Comparison of ENCODE assay signal across 16 mouse cellular contexts in the genomic region with DNA sequence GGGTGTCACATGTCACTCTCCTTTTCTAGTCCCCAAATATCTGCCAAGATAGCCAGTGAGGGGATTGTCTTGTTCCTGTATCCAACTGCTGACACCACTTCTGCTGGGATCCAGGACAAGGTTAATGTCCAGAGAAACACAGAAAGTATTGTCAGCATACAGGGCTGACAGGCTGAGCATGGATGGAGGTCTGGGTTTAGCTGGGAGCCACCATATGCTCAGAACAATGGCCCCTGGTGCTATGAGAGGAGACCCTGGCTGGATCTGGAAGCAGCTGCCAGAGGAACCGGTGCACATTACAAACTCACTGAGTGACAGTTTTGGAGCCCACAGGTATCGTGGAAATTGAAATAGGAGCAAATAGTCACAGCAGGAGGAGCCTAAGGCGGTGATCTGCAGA. TPM values are rescaled to one million over a fixed set of nuclear protein-coding genes. Genes with fewer than 3 reads are reported as not detected.
A peak's percentile ranks its signal among the peaks of the same experiment; 100 is the strongest.
DNase-seq lines count a peak whose midpoint lies in the region; ATAC-seq and TF ChIP-seq lines count a peak whose summit lies in the region.
"Had no signal": no experiment of that assay in that cellular context is flagged by ENCODE, and none has a peak within 500 bp of the region (broad histone marks: within the 10 kb centered on the region; RNA-seq: fewer than 3 reads in every experiment).

No protein-coding gene starts in this region.

- 18% methylated on average over 3 of the region's 3 CpGs for WGBS in heart, embryonic 15.5 days
- 52% methylated on average over 3 of the region's 3 CpGs for WGBS in forebrain, embryonic 15.5 days
- WGBS in hindbrain, embryonic 13.5 days: 31% methylated on average over 3 of the region's 3 CpGs
- WGBS in midbrain, postnatal 0 days: 27% methylated on average over 3 of the region's 3 CpGs
- WGBS in intestine, postnatal 0 days: 65% methylated on average over 3 of the region's 3 CpGs

- no peaks in the 10 kb centered on the region for H3K36me3 ChIP-seq in heart, embryonic 15.5 days
- 0 out of 2 replicates have a peak, but pooled peaks cover 6% of the 10 kb centered on the region for H3K36me3 ChIP-seq in forebrain, embryonic 15.5 days
- H3K36me3 ChIP-seq in hindbrain, embryonic 13.5 days: peaks cover 7% of the 10 kb centered on the region; the same call in 1 of the 2 replicates
- H3K36me3 ChIP-seq in midbrain, postnatal 0 days (ENCODE audit: insufficient read depth, low read length): no peaks in the 10 kb centered on the region
- no peaks in the 10 kb centered on the region for H3K36me3 ChIP-seq in intestine, postnatal 0 days (ENCODE audit: control insufficient read depth, insufficient read depth)
- H3K36me3 ChIP-seq: limb, embryonic 10.5 days; liver, embryonic 13.5 days had no signal

- peaks cover 9% of the 10 kb centered on the region for H3K4me1 ChIP-seq in heart, embryonic 15.5 days (replicated peaks)
- H3K4me1 ChIP-seq in forebrain, embryonic 15.5 days: peaks cover 16% of the 10 kb centered on the region
- peaks cover 24% of the 10 kb centered on the region for H3K4me1 ChIP-seq in hindbrain, embryonic 13.5 days (replicated peaks)
- H3K4me1 ChIP-seq in midbrain, postnatal 0 days (ENCODE audit: insufficient read depth, low read length): 0 out of 2 replicates have a peak, but pooled peaks cover 7% of the 10 kb centered on the region
- H3K4me1 ChIP-seq in intestine, postnatal 0 days (replicated peaks; ENCODE audit: control insufficient read depth, insufficient read depth, low read length): no peaks in the 10 kb centered on the region
- H3K4me1 ChIP-seq: limb, embryonic 10.5 days; liver, embryonic 13.5 days had no signal

- ATAC-seq in heart, embryonic 15.5 days (replicated peaks; ENCODE audit: insufficient number of reproducible peaks, insufficient read depth, low FRiP score, low read depth): no peak
- no peak for ATAC-seq in forebrain, embryonic 15.5 days (replicated peaks)
- ATAC-seq in hindbrain, embryonic 13.5 days (ENCODE audit: low FRiP score): no peak
- no peak for ATAC-seq in midbrain, postnatal 0 days (ENCODE audit: low FRiP score)
- no peak for ATAC-seq in intestine, postnatal 0 days
- ATAC-seq: CD4-positive, CD25-positive, alpha-beta regulatory T cell, adult 4 months had no signal

- H3K9ac ChIP-seq in heart, embryonic 15.5 days: no peak overlapping the region
- H3K9ac ChIP-seq in forebrain, embryonic 15.5 days (replicated peaks): no peak overlapping the region
- peak overlapping the region; percentile 29 for H3K9ac ChIP-seq in hindbrain, embryonic 13.5 days
- H3K9ac ChIP-seq in midbrain, postnatal 0 days (replicated peaks; ENCODE audit: low read length, poor library complexity, severe bottlenecking): no peak overlapping the region
- no peak overlapping the region for H3K9ac ChIP-seq in intestine, postnatal 0 days (ENCODE audit: low read depth, low read length)
- H3K9ac ChIP-seq: liver, embryonic 13.5 days had no signal

- H3K9me3 ChIP-seq in heart, embryonic 15.5 days (replicated peaks): no peaks in the 10 kb centered on the region
- no peaks in the 10 kb centered on the region for H3K9me3 ChIP-seq in forebrain, embryonic 15.5 days
- H3K9me3 ChIP-seq in hindbrain, embryonic 13.5 days: no peaks in the 10 kb centered on the region
- no peaks in the 10 kb centered on the region for H3K9me3 ChIP-seq in midbrain, postnatal 0 days (ENCODE audit: low read length)
- no peaks in the 10 kb centered on the region for H3K9me3 ChIP-seq in intestine, postnatal 0 days (ENCODE audit: control insufficient read depth)
- H3K9me3 ChIP-seq: limb, embryonic 10.5 days had no signal

- no peak overlapping the region for H3K27ac ChIP-seq in heart, embryonic 15.5 days
- peak overlapping the region; percentile 20 for H3K27ac ChIP-seq in forebrain, embryonic 15.5 days (replicated peaks)
- H3K27ac ChIP-seq in hindbrain, embryonic 13.5 days: peak overlapping the region; percentile 84
- H3K27ac ChIP-seq in midbrain, postnatal 0 days (ENCODE audit: low read depth, low read length): peak overlapping the region; percentile 43
- H3K27ac ChIP-seq in layer of hippocampus, adult 2 months: no peak overlapping the region
- H3K27ac ChIP-seq in intestine, postnatal 0 days (ENCODE audit: low read depth, low read length): no peak overlapping the region
- H3K27ac ChIP-seq: limb, embryonic 10.5 days; liver, embryonic 13.5 days had no signal

- H3K4me3 ChIP-seq in heart, embryonic 15.5 days: no peak overlapping the region
- no peak overlapping the region for H3K4me3 ChIP-seq in forebrain, embryonic 15.5 days
- no peak overlapping the region for H3K4me3 ChIP-seq in hindbrain, embryonic 13.5 days
- no peak overlapping the region for H3K4me3 ChIP-seq in midbrain, postnatal 0 days (ENCODE audit: low read depth, low read length)
- H3K4me3 ChIP-seq in layer of hippocampus, adult 2 months: no peak overlapping the region
- H3K4me3 ChIP-seq in intestine, postnatal 0 days (ENCODE audit: low read depth, low read length): no peak overlapping the region
- H3K4me3 ChIP-seq: limb, embryonic 10.5 days; liver, embryonic 13.5 days had no signal

- TF ChIP-seq CTCF in midbrain, postnatal 0 days (IDR thresholded peaks at IDR 0.05): no peak
- no peak for TF ChIP-seq CTCF in layer of hippocampus, adult 2 months (conservative IDR thresholded peaks at IDR 0.05)
- no peak for TF ChIP-seq CTCF in intestine, postnatal 0 days (IDR thresholded peaks at IDR 0.05; ENCODE audit: low read depth)

- no peaks in the 10 kb centered on the region for H3K27me3 ChIP-seq in heart, embryonic 15.5 days
- H3K27me3 ChIP-seq in forebrain, embryonic 15.5 days: no peaks in the 10 kb centered on the region
- no peaks in the 10 kb centered on the region for H3K27me3 ChIP-seq in hindbrain, embryonic 13.5 days
- no peaks in the 10 kb centered on the region for H3K27me3 ChIP-seq in midbrain, postnatal 0 days (ENCODE audit: insufficient read depth, low read length)
- no peaks in the 10 kb centered on the region for H3K27me3 ChIP-seq in intestine, postnatal 0 days (replicated peaks; ENCODE audit: control insufficient read depth, insufficient read depth, low read length)
- H3K27me3 ChIP-seq: liver, embryonic 13.5 days had no signal

- peak overlapping the region; percentile 43; the same call in 1 of the 2 replicates for H3K4me2 ChIP-seq in heart, embryonic 15.5 days
- H3K4me2 ChIP-seq in forebrain, embryonic 15.5 days (replicated peaks): no peak overlapping the region
- H3K4me2 ChIP-seq in hindbrain, embryonic 13.5 days: peak overlapping the region; percentile 19; the same call in 1 of the 2 replicates
- no peak overlapping the region for H3K4me2 ChIP-seq in midbrain, postnatal 0 days (ENCODE audit: low read depth, low read length, poor library complexity, severe bottlenecking)
- H3K4me2 ChIP-seq in intestine, postnatal 0 days (replicated peaks; ENCODE audit: low read depth): no peak overlapping the region
- H3K4me2 ChIP-seq: liver, embryonic 13.5 days had no signal

- no peak for DNase-seq in heart, adult 9 months (ENCODE audit: low spot score in 2 of 2)
- no peak for DNase-seq in midbrain, postnatal 0 days (ENCODE audit: low spot score)
- no peak for DNase-seq in layer of hippocampus, adult 2 months (ENCODE audit: low spot score in 2 of 2)
- DNase-seq in spleen, postnatal 36 days (ENCODE audit: low spot score in 2 of 2): no peak
- DNase-seq: adrenal gland, postnatal 10 days; cerebellum, adult 8-10 months; gastrocnemius, postnatal 25 days; liver, embryonic 13.5 days; thymus, postnatal 25 days had no signal

RNA-seq across cellular contexts. Expression of a gene that starts 52.3 kb away (rescaled TPM):
- polyA plus RNA-seq in heart, embryonic 15.5 days (2015; fragmentation: Nextera tagmentation; extraction: Ambion mirVana): 0.89 and 1.0 TPM in 2 replicates
- 32.7 and 34.4 TPM in 2 replicates for polyA plus RNA-seq in forebrain, embryonic 15.5 days (2015; fragmentation: Nextera tagmentation; extraction: Ambion mirVana)
- 21.8 and 23.6 TPM in 2 replicates for polyA plus RNA-seq in hindbrain, embryonic 13.5 days (2015; fragmentation: Nextera tagmentation; extraction: Ambion mirVana)
- 8.0 and 10.7 TPM in 2 replicates for total RNA-seq in midbrain, postnatal 0 days (2014; rRNA removed)
- 11.2 and 15.4 TPM in 2 replicates for polyA plus RNA-seq in midbrain, postnatal 0 days (2015; fragmentation: Nextera tagmentation; extraction: Ambion mirVana)
- total RNA-seq in layer of hippocampus, adult 2 months (2021): 10 to 100 TPM; 29.4 to 29.9 TPM
- 0.52 and 0.77 TPM in 2 replicates for polyA plus RNA-seq in intestine, postnatal 0 days (2015; fragmentation: Nextera tagmentation; extraction: Ambion mirVana)
- total RNA-seq: MEL had no signal
- polyA plus RNA-seq: limb, embryonic 10.5 days had no signal

Comparison
In these comparisons a context has a peak if more than half of its experiments do, and no peak if none do; other contexts are left out.
1. H3K27ac ChIP-seq: peak in forebrain, embryonic 15.5 days (single experiment), hindbrain, embryonic 13.5 days (single experiment) and midbrain, postnatal 0 days (single experiment); none in heart, embryonic 15.5 days (single experiment), layer of hippocampus, adult 2 months (single experiment) and intestine, postnatal 0 days (single experiment).
2. H3K4me2 ChIP-seq: peak in heart, embryonic 15.5 days (single experiment) and hindbrain, embryonic 13.5 days (single experiment); none in forebrain, embryonic 15.5 days (single experiment), midbrain, postnatal 0 days (single experiment) and intestine, postnatal 0 days (single experiment).